Mouse (Mus musculus) midbrain, embryonic 15.5 days (tissue): ENCODE data around the gene Traip. TPM values are rescaled to one million over a fixed set of nuclear protein-coding genes. Genes with fewer than 3 reads are reported as not detected.

Source experiments
- ATAC-seq: fragments of 200-750 bp; cut with Nextera tagmentation; replicated peaks from 2 replicates; pipeline ENCODE4 v1.8.0; 2017; ENCODE audit warnings: moderate TSS enrichment
- H3K27ac ChIP-seq: fragments of 300-500 bp; sonication (generic); 2 replicates; pipeline ENCODE4 v1.5.1; 2015; ENCODE audit warnings: mild to moderate bottlenecking, inconsistent platforms
- H3K27me3 ChIP-seq: fragments of 300-500 bp; sonication (generic); replicated peaks from 2 replicates; pipeline ENCODE4 v1.6.1; 2015; ENCODE audit warnings: inconsistent platforms
- H3K36me3 ChIP-seq: fragments of 300-500 bp; sonication (generic); replicated peaks from 2 replicates; pipeline ENCODE4 v1.6.1; 2015; ENCODE audit warnings: inconsistent platforms
- H3K4me1 ChIP-seq: fragments of 300-500 bp; sonication (generic); 2 replicates; pipeline ENCODE4 v1.6.1; 2015; ENCODE audit warnings: inconsistent platforms
- H3K4me2 ChIP-seq: fragments of 300-500 bp; sonication (generic); 2 replicates; pipeline ENCODE4 v1.6.1; 2015; ENCODE audit warnings: inconsistent platforms, mild to moderate bottlenecking, moderate library complexity
- H3K4me3 ChIP-seq: fragments of 300-500 bp; sonication (generic); 2 replicates; pipeline ENCODE4 v1.5.1; 2015; ENCODE audit warnings: mild to moderate bottlenecking, inconsistent platforms
- H3K9ac ChIP-seq: fragments of 300-500 bp; sonication (generic); 2 replicates; pipeline ENCODE4 v1.6.1; 2015; ENCODE audit warnings: mild to moderate bottlenecking, inconsistent platforms
- H3K9me3 ChIP-seq: fragments of 300-500 bp; sonication (generic); 2 replicates; pipeline ENCODE4 v1.6.1; 2016; ENCODE audit warnings: inconsistent platforms
- WGBS: fragments of 180-500 bp; shearing (Covaris S2); methylation state at CpG from one replicate; pipeline ENCODE4 v1.1.7; 2015; ENCODE audit warnings: mixed read lengths; 5-methylcytosine and 5-hydroxymethylcytosine counted together
- polyA plus RNA-seq: library from polyadenylated mRNA; unstranded; fragments of >200 nt; fragmentation: Nextera tagmentation; extraction: Ambion mirVana; gene quantifications from 2 replicates; pipeline ENCODE4 v1.2.1, GENCODE M21; 2015

The Traip gene
- polyA plus RNA-seq, 1 experiment from 2014 or later: 10.1 TPM

- Histone ChIP-seq H3K27me3 (no peaks in the 10 kb centered on the region), H3K9me3 (no peaks in the 10 kb centered on the region), H3K36me3 (no peaks in the 10 kb centered on the region), H3K27ac (peak overlapping the region; percentile 87), H3K4me1 (peaks cover 28% of the 10 kb centered on the region), H3K4me3 (peak overlapping the region; percentile 13; the same call in 1 of the 2 replicates), H3K9ac (0 out of 2 replicates have a peak overlapping the region, but pooled peaks have one; percentile 2), H3K4me2 (peak overlapping the region; percentile 37)
- peak; percentile 77 for ATAC-seq
- WGBS: 60% methylated on average over 10 of the region's 10 CpGs
These were observed 11.4 kb downstream of the Traip start for GRCm38 (mm10) chr9:107961351-107961762.

GRCm38 (mm10) chr9:107961881-107962280 is 11.9 kb downstream of the Traip start:
- peak; percentile 46 for ATAC-seq
- Histone ChIP-seq H3K27ac (peak overlapping the region; percentile 87), H3K36me3 (no peaks in the 10 kb centered on the region), H3K4me2 (peak overlapping the region; percentile 37), H3K4me3 (peak overlapping the region; percentile 13; the same call in 1 of the 2 replicates), H3K9ac (0 out of 2 replicates have a peak overlapping the region, but pooled peaks have one; percentile 2), H3K27me3 (no peaks in the 10 kb centered on the region), H3K4me1 (peaks cover 28% of the 10 kb centered on the region), H3K9me3 (no peaks in the 10 kb centered on the region)
- 32% methylated on average over 5 of the region's 5 CpGs for WGBS

- no peak overlapping the region for H3K4me2 ChIP-seq
- peaks cover 28% of the 10 kb centered on the region for H3K4me1 ChIP-seq
- no peaks in the 10 kb centered on the region for H3K27me3 ChIP-seq
- no peak overlapping the region for H3K9ac ChIP-seq
- no peak overlapping the region for H3K27ac ChIP-seq
- H3K36me3 ChIP-seq: no peaks in the 10 kb centered on the region
- 90% methylated on average over 9 of the region's 9 CpGs for WGBS
- ATAC-seq: no peak
- H3K4me3 ChIP-seq: no peak overlapping the region
- H3K9me3 ChIP-seq: no peaks in the 10 kb centered on the region
These were observed 13.0 kb downstream of the Traip start for GRCm38 (mm10) chr9:107962916-107963315.

GRCm38 (mm10) chr9:107963700-107964099 is 13.8 kb downstream of the Traip start:
- Histone ChIP-seq H3K27me3 (no peaks in the 10 kb centered on the region), H3K9me3 (no peaks in the 10 kb centered on the region), H3K36me3 (no peaks in the 10 kb centered on the region), H3K4me2 (no peak overlapping the region), H3K4me3 (no peak overlapping the region), H3K27ac (no peak overlapping the region), H3K4me1 (peaks cover 28% of the 10 kb centered on the region), H3K9ac (no peak overlapping the region)
- ATAC-seq: no peak; the same call in 1 of the 2 replicates
- WGBS: 25% methylated on average over 5 of the region's 5 CpGs

- H3K27me3 ChIP-seq: no peaks in the 10 kb centered on the region
- no peak overlapping the region for H3K27ac ChIP-seq
- 95% methylated on average over 9 of the region's 9 CpGs for WGBS
- no peaks in the 10 kb centered on the region for H3K9me3 ChIP-seq
- H3K9ac ChIP-seq: no peak overlapping the region
- ATAC-seq: no peak
- no peak overlapping the region for H3K4me2 ChIP-seq
- no peak overlapping the region for H3K4me3 ChIP-seq
- H3K36me3 ChIP-seq: no peaks in the 10 kb centered on the region
- peaks cover 28% of the 10 kb centered on the region for H3K4me1 ChIP-seq
These were observed 14.7 kb downstream of the Traip start for GRCm38 (mm10) chr9:107964681-107965080.

GRCm38 (mm10) chr9:107966676-107967075 is 16.7 kb downstream of the Traip start:
- Histone ChIP-seq H3K27me3 (no peaks in the 10 kb centered on the region), H3K27ac (no peak overlapping the region), H3K9me3 (no peaks in the 10 kb centered on the region), H3K4me1 (peaks cover 9% of the 10 kb centered on the region), H3K4me3 (no peak overlapping the region), H3K4me2 (no peak overlapping the region), H3K9ac (no peak overlapping the region), H3K36me3 (no peaks in the 10 kb centered on the region)
- WGBS: 90% methylated on average over 10 of the region's 10 CpGs
- no peak for ATAC-seq

- Histone ChIP-seq H3K27me3 (no peaks in the 10 kb centered on the region), H3K27ac (no peak overlapping the region), H3K9me3 (no peaks in the 10 kb centered on the region), H3K4me2 (no peak overlapping the region), H3K4me3 (no peak overlapping the region), H3K4me1 (peaks cover under 1% of the 10 kb centered on the region), H3K9ac (no peak overlapping the region), H3K36me3 (no peaks in the 10 kb centered on the region)
- WGBS: 83% methylated on average over 6 of the region's 6 CpGs
- no peak for ATAC-seq
These were observed 17.5 kb downstream of the Traip start for GRCm38 (mm10) chr9:107967437-107967836.

GRCm38 (mm10) chr9:107968531-107968930 is 18.6 kb downstream of the Traip start:
- Histone ChIP-seq H3K27ac (no peak overlapping the region), H3K4me1 (no peaks in the 10 kb centered on the region), H3K36me3 (no peaks in the 10 kb centered on the region), H3K4me2 (no peak overlapping the region), H3K9me3 (no peaks in the 10 kb centered on the region), H3K9ac (no peak overlapping the region), H3K4me3 (no peak overlapping the region), H3K27me3 (no peaks in the 10 kb centered on the region)
- ATAC-seq: no peak
- WGBS: 92% methylated on average over 7 of the region's 7 CpGs

- Histone ChIP-seq H3K27me3 (no peaks in the 10 kb centered on the region), H3K27ac (no peak overlapping the region), H3K4me3 (no peak overlapping the region), H3K36me3 (no peaks in the 10 kb centered on the region), H3K9me3 (no peaks in the 10 kb centered on the region), H3K4me1 (no peaks in the 10 kb centered on the region), H3K4me2 (no peak overlapping the region), H3K9ac (no peak overlapping the region)
- ATAC-seq: no peak
- WGBS: 91% methylated on average over 5 of the region's 5 CpGs
These were observed 20.4 kb downstream of the Traip start for GRCm38 (mm10) chr9:107970311-107970710.

GRCm38 (mm10) chr9:107971690-107972541 is 22.0 kb downstream of the Traip start:
- Histone ChIP-seq H3K36me3 (no peaks in the 10 kb centered on the region), H3K27me3 (no peaks in the 10 kb centered on the region), H3K4me1 (no peaks in the 10 kb centered on the region), H3K9me3 (no peaks in the 10 kb centered on the region), H3K27ac (no peak overlapping the region), H3K9ac (no peak overlapping the region), H3K4me2 (no peak overlapping the region), H3K4me3 (no peak overlapping the region)
- ATAC-seq: no peak
- 91% methylated on average over 8 of the region's 8 CpGs for WGBS

GRCm38 (mm10) chr9:107974491-107975171 is 24.7 kb downstream of the Traip start:
- no peak for ATAC-seq
- H3K9me3 ChIP-seq: no peaks in the 10 kb centered on the region
- H3K4me1 ChIP-seq: no peaks in the 10 kb centered on the region
- H3K4me2 ChIP-seq: no peak overlapping the region
- H3K36me3 ChIP-seq: no peaks in the 10 kb centered on the region
- H3K27ac ChIP-seq: no peak overlapping the region
- 87% methylated on average over 10 of the region's 10 CpGs for WGBS
- H3K4me3 ChIP-seq: no peak overlapping the region
- H3K9ac ChIP-seq: no peak overlapping the region
- H3K27me3 ChIP-seq: no peaks in the 10 kb centered on the region
